Mouse (Mus musculus): ENCODE results near the gene Npm1. TPM values are rescaled to one million over a fixed set of nuclear protein-coding genes. Genes with fewer than 3 reads are reported as not detected.

Npm1 gene
- total RNA-seq, 1 experiment, result 2,502 TPM

GRCm38 (mm10) chr11:33150364-33150763 lies 12.6 kb downstream of the Npm1 start:
- in situ Hi-C loops (cut with MboI; ENCODE audit: low sequenced_read_pairs in 2 of 2, unreplicated experiment in 2 of 2), result no loop called here
- Histone ChIP-seq H3K27ac (ENCODE audit: insufficient read depth, low read depth, low read length, poor library complexity, severe bottlenecking) (no peak overlapping the region), H3K36me3 (ENCODE audit: control insufficient read depth, insufficient read depth, low read length, poor library complexity, severe bottlenecking) (peaks cover 22% of the 10 kb centered on the region), H3K4me1 (ENCODE audit: control insufficient read depth in 2 of 2, insufficient read depth in 2 of 2, low read length in 2 of 2, poor library complexity in 1 of 2) (peaks cover 0 to 7% of the 10 kb centered on the region in 2 experiments; a peak in 1 of 4 replicates), H3K4me3 (ENCODE audit: insufficient read depth in 1 of 2, low read depth in 1 of 2, low read length in 2 of 2, poor library complexity in 1 of 2, severe bottlenecking in 1 of 2) (no peak overlapping the region), H3K9me3 (ENCODE audit: control insufficient read depth, insufficient read depth, low read depth, low read length) (no peaks in the 10 kb centered on the region), H3K9ac (ENCODE audit: insufficient read depth, low read depth, low read length, poor library complexity, severe bottlenecking) (no peak overlapping the region)
- TF ChIP-seq CHD2 (IDR thresholded peaks at IDR 0.05; ENCODE audit: low read depth, low read length) (no peak), ZC3H11A (IDR thresholded peaks at IDR 0.05; ENCODE audit: borderline replicate concordance, low read depth, low read length) (no peak), ZNF384 (IDR thresholded peaks at IDR 0.05; ENCODE audit: low read depth, low read length) (no peak), MAFK (IDR thresholded peaks at IDR 0.05; ENCODE audit: insufficient read depth, low read depth, low read length) (no peak), HCFC1 (IDR thresholded peaks at IDR 0.05; ENCODE audit: borderline replicate concordance, insufficient read depth, low read length) (no peak)
- DNase-seq (ENCODE audit: low read depth, low spot score), result no peak

- H3K4me3 ChIP-seq (ENCODE audit: insufficient read depth in 1 of 2, low read depth in 1 of 2, low read length in 2 of 2, poor library complexity in 1 of 2, severe bottlenecking in 1 of 2), result no peak overlapping the region
- in situ Hi-C loops (cut with MboI; ENCODE audit: low sequenced_read_pairs in 2 of 2, unreplicated experiment in 2 of 2), result no loop called here
- peaks cover 18% of the 10 kb centered on the region for H3K36me3 ChIP-seq (ENCODE audit: control insufficient read depth, insufficient read depth, low read length, poor library complexity, severe bottlenecking)
- H3K9me3 ChIP-seq (ENCODE audit: control insufficient read depth, insufficient read depth, low read depth, low read length), result no peaks in the 10 kb centered on the region
- peaks cover 0 to 14% of the 10 kb centered on the region in 2 experiments; a peak in 2 of 4 replicates for H3K4me1 ChIP-seq (ENCODE audit: control insufficient read depth in 2 of 2, insufficient read depth in 2 of 2, low read length in 2 of 2, poor library complexity in 1 of 2)
- TF ChIP-seq HCFC1 (IDR thresholded peaks at IDR 0.05; ENCODE audit: borderline replicate concordance, insufficient read depth, low read length) (no peak), MAFK (IDR thresholded peaks at IDR 0.05; ENCODE audit: insufficient read depth, low read depth, low read length) (no peak), ZNF384 (IDR thresholded peaks at IDR 0.05; ENCODE audit: low read depth, low read length) (no peak), ZC3H11A (IDR thresholded peaks at IDR 0.05; ENCODE audit: borderline replicate concordance, low read depth, low read length) (no peak), CHD2 (IDR thresholded peaks at IDR 0.05; ENCODE audit: low read depth, low read length) (no peak)
- no peak overlapping the region for H3K9ac ChIP-seq (ENCODE audit: insufficient read depth, low read depth, low read length, poor library complexity, severe bottlenecking)
- no peak overlapping the region for H3K27ac ChIP-seq (ENCODE audit: insufficient read depth, low read depth, low read length, poor library complexity, severe bottlenecking)
- no peak for DNase-seq (ENCODE audit: low read depth, low spot score)
These were observed 13.6 kb downstream of the Npm1 start for GRCm38 (mm10) chr11:33149453-33149852.

- Histone ChIP-seq H3K4me3 (ENCODE audit: insufficient read depth in 1 of 2, low read depth in 1 of 2, low read length in 2 of 2, poor library complexity in 1 of 2, severe bottlenecking in 1 of 2) (no peak overlapping the region), H3K9ac (ENCODE audit: insufficient read depth, low read depth, low read length, poor library complexity, severe bottlenecking) (no peak overlapping the region), H3K27ac (ENCODE audit: insufficient read depth, low read depth, low read length, poor library complexity, severe bottlenecking) (no peak overlapping the region), H3K36me3 (ENCODE audit: control insufficient read depth, insufficient read depth, low read length, poor library complexity, severe bottlenecking) (peaks cover 18% of the 10 kb centered on the region), H3K4me1 (ENCODE audit: control insufficient read depth in 2 of 2, insufficient read depth in 2 of 2, low read length in 2 of 2, poor library complexity in 1 of 2) (peaks cover 0 to 18% of the 10 kb centered on the region in 2 experiments; a peak in 2 of 4 replicates), H3K9me3 (ENCODE audit: control insufficient read depth, insufficient read depth, low read depth, low read length) (no peaks in the 10 kb centered on the region)
- TF ChIP-seq HCFC1 (IDR thresholded peaks at IDR 0.05; ENCODE audit: borderline replicate concordance, insufficient read depth, low read length) (no peak), MAFK (IDR thresholded peaks at IDR 0.05; ENCODE audit: insufficient read depth, low read depth, low read length) (no peak), ZC3H11A (IDR thresholded peaks at IDR 0.05; ENCODE audit: borderline replicate concordance, low read depth, low read length) (no peak), CHD2 (IDR thresholded peaks at IDR 0.05; ENCODE audit: low read depth, low read length) (no peak), ZNF384 (IDR thresholded peaks at IDR 0.05; ENCODE audit: low read depth, low read length) (no peak)
- in situ Hi-C loops (cut with MboI; ENCODE audit: low sequenced_read_pairs in 2 of 2, unreplicated experiment in 2 of 2), result no loop called here
- no peak for DNase-seq (ENCODE audit: low read depth, low spot score)
These were observed 13.9 kb downstream of the Npm1 start for GRCm38 (mm10) chr11:33149088-33149436.

- Histone ChIP-seq H3K9ac (ENCODE audit: insufficient read depth, low read depth, low read length, poor library complexity, severe bottlenecking) (peak overlapping the region; percentile 18), H3K4me3 (ENCODE audit: insufficient read depth in 1 of 2, low read depth in 1 of 2, low read length in 2 of 2, poor library complexity in 1 of 2, severe bottlenecking in 1 of 2) (peak overlapping the region; percentile 54 to 78), H3K4me1 (ENCODE audit: control insufficient read depth in 2 of 2, insufficient read depth in 2 of 2, low read length in 2 of 2, poor library complexity in 1 of 2) (peaks cover 2 to 22% of the 10 kb centered on the region in 2 experiments; a peak in 3 of 4 replicates), H3K36me3 (ENCODE audit: control insufficient read depth, insufficient read depth, low read length, poor library complexity, severe bottlenecking) (peaks cover 12% of the 10 kb centered on the region), H3K9me3 (ENCODE audit: control insufficient read depth, insufficient read depth, low read depth, low read length) (no peaks in the 10 kb centered on the region), H3K27ac (ENCODE audit: insufficient read depth, low read depth, low read length, poor library complexity, severe bottlenecking) (no peak overlapping the region)
- DNase-seq (ENCODE audit: low read depth, low spot score), result peak; percentile 89
- in situ Hi-C loops (cut with MboI; ENCODE audit: low sequenced_read_pairs in 2 of 2, unreplicated experiment in 2 of 2), result no loop called here
- TF ChIP-seq MAFK (IDR thresholded peaks at IDR 0.05; ENCODE audit: insufficient read depth, low read depth, low read length) (no peak), CHD2 (IDR thresholded peaks at IDR 0.05; ENCODE audit: low read depth, low read length) (no peak), ZNF384 (IDR thresholded peaks at IDR 0.05; ENCODE audit: low read depth, low read length) (no peak), ZC3H11A (IDR thresholded peaks at IDR 0.05; ENCODE audit: borderline replicate concordance, low read depth, low read length) (no peak)
These were observed 14.5 kb downstream of the Npm1 start for GRCm38 (mm10) chr11:33148338-33149087.

Data from ES-E14 (cell line).